Mouse (Mus musculus): ENCODE measurements around the gene Npsr1. TPM values are rescaled to one million over a fixed set of nuclear protein-coding genes. Genes with fewer than 3 reads are reported as not detected.

Gene Npsr1
- total RNA-seq (2023), result not detected

DNA sequence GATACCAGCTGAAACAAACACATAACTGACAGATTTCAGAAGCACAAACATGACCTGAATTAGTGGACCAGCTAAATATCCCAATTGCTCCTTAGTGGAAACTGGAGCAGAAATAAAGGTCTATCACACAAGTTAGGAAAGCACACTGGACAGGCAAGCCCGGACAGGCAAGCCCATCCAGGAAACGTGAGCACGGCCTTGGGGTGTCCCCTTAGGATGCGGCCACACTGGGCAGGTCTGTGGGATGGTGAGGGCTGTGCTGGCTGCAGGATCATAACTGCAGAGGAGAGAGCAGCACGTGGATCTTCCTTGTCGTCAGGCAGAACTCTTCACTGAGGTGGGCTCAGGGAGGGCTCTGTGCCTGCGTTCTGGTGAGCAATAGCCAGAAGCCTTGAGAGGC, at the start of gene Npsr1:
TSS of gene Npsr1 (plus strand) at position 301 of the 400 bp plus-strand sequence.

